Mouse (Mus musculus) spleen, adult 2 months (tissue): Measurements from ENCODE around the gene Dnm1.

Experiments
- CTCF ChIP-seq: fragments of 200-500 bp; IDR thresholded peaks from 2 replicates; pipeline ENCODE4 v1.5.1; 2011; ENCODE audit warnings: mild to moderate bottlenecking, inconsistent platforms; ENCODE audit not compliant: insufficient read depth, insufficient read length, insufficient replicate concordance; ENCODE audit errors: extremely low read depth
- POLR2A ChIP-seq: fragments of 200-500 bp; IDR thresholded peaks from 2 replicates; pipeline ENCODE4 v1.6.1; 2011; ENCODE audit warnings: low read depth, low read length, inconsistent platforms

DNA sequence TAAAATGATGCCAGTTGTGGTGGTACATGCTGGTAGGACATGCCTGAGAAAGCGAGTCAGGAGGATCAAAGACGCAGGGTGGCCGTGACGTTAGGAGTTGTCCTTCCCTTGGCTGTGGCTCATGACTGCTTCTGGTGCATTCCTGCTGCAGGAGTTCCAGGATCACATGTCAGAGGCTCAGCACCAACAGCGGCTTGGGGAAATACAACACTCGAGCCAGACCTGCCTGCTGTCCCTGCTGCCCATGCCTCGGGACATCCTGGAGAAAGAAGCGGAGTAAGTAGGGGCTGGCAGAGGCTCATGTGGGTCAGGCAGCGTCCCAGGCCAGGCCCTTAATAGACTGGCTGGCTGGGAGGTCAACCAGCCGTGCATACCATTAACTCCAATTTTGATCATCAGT is 21.1 kb upstream of the Dnm1 start:
- TF ChIP-seq CTCF (no peak), POLR2A (no peak)
